Mouse (Mus musculus) stomach, embryonic 14.5 days (tissue): ENCODE data around the gene Prdm2. TPM values are rescaled to one million over a fixed set of nuclear protein-coding genes. Genes with fewer than 3 reads are reported as not detected.

Source experiments
- ATAC-seq: fragments of 200-750 bp; cut with Nextera tagmentation; 2 replicates; pipeline ENCODE4 v1.8.0; 2017; ENCODE audit warnings: low read depth, moderate TSS enrichment; ENCODE audit not compliant: insufficient number of reproducible peaks, insufficient read depth, low FRiP score
- H3K27ac ChIP-seq: fragments of 300-500 bp; sonication (generic); 2 replicates; pipeline ENCODE4 v1.5.1; 2014; ENCODE audit warnings: mild to moderate bottlenecking, low read length, moderate library complexity, mixed read lengths
- H3K27me3 ChIP-seq: fragments of 300-500 bp; sonication (generic); 2 replicates; pipeline ENCODE4 v1.6.1; 2014; ENCODE audit warnings: low read length, control low read depth, mixed read lengths; ENCODE audit not compliant: control insufficient read depth, insufficient read depth
- H3K36me3 ChIP-seq: fragments of 300-500 bp; sonication (generic); 2 replicates; pipeline ENCODE4 v1.6.1; 2014; ENCODE audit warnings: mild to moderate bottlenecking, control low read depth, low read length, moderate library complexity, mixed read lengths; ENCODE audit not compliant: control insufficient read depth, insufficient read depth
- H3K4me1 ChIP-seq: fragments of 300-500 bp; sonication (generic); 2 replicates; pipeline ENCODE4 v1.6.1; 2014; ENCODE audit warnings: low read length, control low read depth, mixed read lengths; ENCODE audit not compliant: control insufficient read depth, insufficient read depth
- H3K4me2 ChIP-seq: fragments of 300-500 bp; sonication (generic); replicated peaks from 2 replicates; pipeline ENCODE4 v1.6.1; 2014; ENCODE audit warnings: low read depth, low read length, control low read depth
- H3K4me3 ChIP-seq: fragments of 300-500 bp; sonication (generic); 2 replicates; pipeline ENCODE4 v1.5.1; 2014; ENCODE audit warnings: low read depth, low read length, control low read depth
- H3K9ac ChIP-seq: fragments of 300-500 bp; sonication (generic); replicated peaks from 2 replicates; pipeline ENCODE4 v1.6.1; 2014; ENCODE audit warnings: low read depth, mild to moderate bottlenecking, control low read depth, low read length, moderate library complexity, mixed read lengths
- H3K9me3 ChIP-seq: fragments of 300-500 bp; sonication (generic); 2 replicates; pipeline ENCODE4 v1.6.1; 2016; ENCODE audit warnings: low read depth, low read length, control low read depth; ENCODE audit not compliant: control insufficient read depth
- WGBS: fragments of 180-500 bp; shearing (Covaris S2); extraction: QIAGEN DNeasy Blood & Tissue Kit; methylation state at CpG from one replicate; pipeline ENCODE4 v1.1.7; 2014; 5-methylcytosine and 5-hydroxymethylcytosine counted together
- polyA plus RNA-seq: library from polyadenylated mRNA; unstranded; fragments of >200 nt; fragmentation: Nextera tagmentation; extraction: Ambion mirVana; gene quantifications from 2 replicates; pipeline ENCODE4 v1.2.1, GENCODE M21; 2014

The Prdm2 gene
- polyA plus RNA-seq, 1 experiment from 2014 or later: 15.2 TPM

- no peaks in the 10 kb centered on the region for H3K9me3 ChIP-seq
- WGBS: 89% methylated on average over 8 of the region's 8 CpGs
- ATAC-seq: no peak
Measured at GRCm38 (mm10) chr4:143120008-143120407, 92.8 kb downstream of the Prdm2 start.

GRCm38 (mm10) chr4:143118843-143119242 is 94.0 kb downstream of the Prdm2 start:
- H3K4me2 ChIP-seq: no peak overlapping the region
- no peak overlapping the region for H3K4me3 ChIP-seq
- H3K27ac ChIP-seq: no peak overlapping the region
- WGBS: 64% methylated on average over 4 of the region's 4 CpGs
- H3K9me3 ChIP-seq: no peaks in the 10 kb centered on the region
- H3K4me1 ChIP-seq: no peaks in the 10 kb centered on the region
- no peak overlapping the region for H3K9ac ChIP-seq
- H3K36me3 ChIP-seq: no peaks in the 10 kb centered on the region
- ATAC-seq: no peak
- no peaks in the 10 kb centered on the region for H3K27me3 ChIP-seq

More at GRCm38 (mm10) chr4:143120008-143120407, 92.8 kb downstream of the Prdm2 start:
- Histone ChIP-seq H3K9ac (no peak overlapping the region), H3K36me3 (no peaks in the 10 kb centered on the region), H3K27ac (no peak overlapping the region), H3K4me3 (no peak overlapping the region), H3K4me2 (no peak overlapping the region), H3K27me3 (no peaks in the 10 kb centered on the region), H3K4me1 (no peaks in the 10 kb centered on the region)

GRCm38 (mm10) chr4:143115851-143116250 is 96.9 kb downstream of the Prdm2 start:
- Histone ChIP-seq H3K4me1 (no peaks in the 10 kb centered on the region), H3K9ac (no peak overlapping the region), H3K9me3 (no peaks in the 10 kb centered on the region), H3K4me3 (no peak overlapping the region), H3K27me3 (no peaks in the 10 kb centered on the region), H3K36me3 (peaks cover 7% of the 10 kb centered on the region; the same call in 1 of the 2 replicates), H3K27ac (no peak overlapping the region), H3K4me2 (no peak overlapping the region)
- ATAC-seq: no peak
- WGBS: 76% methylated on average over 12 of the region's 12 CpGs

GRCm38 (mm10) chr4:143114232-143114979 is 98.4 kb downstream of the Prdm2 start:
- H3K27ac ChIP-seq: no peak overlapping the region
- peaks cover 21% of the 10 kb centered on the region; the same call in 1 of the 2 replicates for H3K36me3 ChIP-seq
- H3K4me2 ChIP-seq: no peak overlapping the region
- H3K9ac ChIP-seq: no peak overlapping the region
- H3K27me3 ChIP-seq: no peaks in the 10 kb centered on the region
- H3K4me1 ChIP-seq: no peaks in the 10 kb centered on the region
- 68% methylated on average over 21 of the region's 21 CpGs for WGBS
- 0 out of 2 replicates have a peak, but pooled peaks have one; percentile 47 for ATAC-seq
- no peak overlapping the region for H3K4me3 ChIP-seq
- H3K9me3 ChIP-seq: no peaks in the 10 kb centered on the region

- no peak overlapping the region for H3K4me2 ChIP-seq
- WGBS: 41% methylated on average over 6 of the region's 6 CpGs
- no peak for ATAC-seq
Measured at GRCm38 (mm10) chr4:143112985-143113384, 99.8 kb downstream of the Prdm2 start.

GRCm38 (mm10) chr4:143112439-143112838 is 100.4 kb downstream of the Prdm2 start:
- Histone ChIP-seq H3K27me3 (no peaks in the 10 kb centered on the region), H3K9ac (no peak overlapping the region), H3K9me3 (no peaks in the 10 kb centered on the region), H3K27ac (no peak overlapping the region), H3K4me3 (no peak overlapping the region), H3K36me3 (peaks cover 37% of the 10 kb centered on the region; the same call in 1 of the 2 replicates), H3K4me2 (no peak overlapping the region), H3K4me1 (no peaks in the 10 kb centered on the region)
- WGBS: 91% methylated on average over 2 of the region's 2 CpGs
- ATAC-seq: no peak

More at GRCm38 (mm10) chr4:143112985-143113384, 99.8 kb downstream of the Prdm2 start:
- no peak overlapping the region for H3K4me3 ChIP-seq
- no peaks in the 10 kb centered on the region for H3K9me3 ChIP-seq
- peaks cover 35% of the 10 kb centered on the region; the same call in 1 of the 2 replicates for H3K36me3 ChIP-seq
- H3K9ac ChIP-seq: no peak overlapping the region
- no peaks in the 10 kb centered on the region for H3K27me3 ChIP-seq
- no peaks in the 10 kb centered on the region for H3K4me1 ChIP-seq
- H3K27ac ChIP-seq: no peak overlapping the region

- H3K9ac ChIP-seq: no peak overlapping the region
- no peaks in the 10 kb centered on the region for H3K4me1 ChIP-seq
- no peaks in the 10 kb centered on the region for H3K27me3 ChIP-seq
- H3K27ac ChIP-seq: no peak overlapping the region
- no peak overlapping the region for H3K4me3 ChIP-seq
- ATAC-seq: no peak
- no peak overlapping the region for H3K4me2 ChIP-seq
- no peaks in the 10 kb centered on the region for H3K9me3 ChIP-seq
- WGBS: 88% methylated on average over 5 of the region's 5 CpGs
- H3K36me3 ChIP-seq: peaks cover 37% of the 10 kb centered on the region; the same call in 1 of the 2 replicates
Measured at GRCm38 (mm10) chr4:143111872-143112271, 100.9 kb downstream of the Prdm2 start.

GRCm38 (mm10) chr4:143108552-143108951 is 104.2 kb downstream of the Prdm2 start:
- Histone ChIP-seq H3K27me3 (no peaks in the 10 kb centered on the region), H3K36me3 (peaks cover 37% of the 10 kb centered on the region; the same call in 1 of the 2 replicates), H3K9ac (no peak overlapping the region), H3K4me3 (no peak overlapping the region), H3K4me1 (no peaks in the 10 kb centered on the region), H3K4me2 (no peak overlapping the region), H3K27ac (no peak overlapping the region), H3K9me3 (no peaks in the 10 kb centered on the region)
- no peak for ATAC-seq
- WGBS: 63% methylated on average over 9 of the region's 9 CpGs
